Mouse (Mus musculus) urinary bladder, adult 18-20 months (tissue): ENCODE results near the gene Kcnk18.

ENCODE experiments used
- DNase-seq, 2 experiments: peaks; one replicate each; pipeline ENCODE4 v3.0.0; 2022; ENCODE audit warnings: low spot score in 2 of 2, mixed read lengths in 2 of 2

Kcnk18 gene

GRCm38 (mm10) chr19:59282001-59282400 lies 63.0 kb downstream of the Kcnk18 start:
- no peak for DNase-seq
